Mouse (Mus musculus) liver, embryonic 16.5 days (tissue): Measurements from ENCODE around the gene Kpna4. TPM values are rescaled to one million over a fixed set of nuclear protein-coding genes. Genes with fewer than 3 reads are reported as not detected.
A peak's percentile ranks its signal among the peaks of the same experiment; 100 is the strongest.

Source experiments
- ATAC-seq: fragments of 200-750 bp; cut with Nextera tagmentation; 2 replicates; pipeline ENCODE4 v1.8.0; 2017; ENCODE audit warnings: low read depth, mild to moderate bottlenecking, moderate number of reproducible peaks, moderate library complexity
- H3K27ac ChIP-seq: fragments of 300-500 bp; sonication (generic); 2 replicates; pipeline ENCODE4 v1.5.1; 2014; ENCODE audit warnings: mild to moderate bottlenecking, low read length
- H3K27me3 ChIP-seq: fragments of 300-500 bp; sonication (generic); 2 replicates; pipeline ENCODE4 v1.6.1; 2014; ENCODE audit warnings: low read depth, low read length, mixed read lengths; ENCODE audit not compliant: control insufficient read depth, insufficient read depth
- H3K36me3 ChIP-seq: fragments of 300-500 bp; sonication (generic); 2 replicates; pipeline ENCODE4 v1.6.1; 2014; ENCODE audit warnings: mild to moderate bottlenecking; ENCODE audit not compliant: control insufficient read depth, insufficient read depth
- H3K4me1 ChIP-seq: fragments of 300-500 bp; sonication (generic); 2 replicates; pipeline ENCODE4 v1.6.1; 2014; ENCODE audit warnings: low read depth, low read length, mixed read lengths; ENCODE audit not compliant: control insufficient read depth
- H3K4me2 ChIP-seq: fragments of 300-500 bp; sonication (generic); 2 replicates; pipeline ENCODE4 v1.6.1; 2014; ENCODE audit warnings: low read depth, low read length, mixed read lengths
- H3K4me3 ChIP-seq: fragments of 300-500 bp; sonication (generic); 2 replicates; pipeline ENCODE4 v1.5.1; 2014; ENCODE audit warnings: low read depth, mild to moderate bottlenecking, low read length
- H3K9ac ChIP-seq: fragments of 300-500 bp; sonication (generic); 2 replicates; pipeline ENCODE4 v1.6.1; 2014; ENCODE audit warnings: low read depth, low read length
- H3K9me3 ChIP-seq: fragments of 300-500 bp; sonication (generic); replicated peaks from 2 replicates; pipeline ENCODE4 v1.6.1; 2016; ENCODE audit warnings: low read length; ENCODE audit not compliant: control insufficient read depth
- WGBS: fragments of 180-500 bp; shearing (Covaris S2); extraction: QIAGEN DNeasy Blood & Tissue Kit; methylation state at CpG from one replicate; pipeline ENCODE4 v1.1.7; 2014; ENCODE audit not compliant: insufficient replicate concordance; 5-methylcytosine and 5-hydroxymethylcytosine counted together
- polyA plus RNA-seq: library from polyadenylated mRNA; unstranded; fragments of >200 nt; fragmentation: Nextera tagmentation; extraction: Ambion mirVana; gene quantifications from 2 replicates; pipeline ENCODE4 v1.2.1, GENCODE M21; 2015

Kpna4 gene
- polyA plus RNA-seq: 8.5 and 8.6 TPM in 2 replicates

DNA sequence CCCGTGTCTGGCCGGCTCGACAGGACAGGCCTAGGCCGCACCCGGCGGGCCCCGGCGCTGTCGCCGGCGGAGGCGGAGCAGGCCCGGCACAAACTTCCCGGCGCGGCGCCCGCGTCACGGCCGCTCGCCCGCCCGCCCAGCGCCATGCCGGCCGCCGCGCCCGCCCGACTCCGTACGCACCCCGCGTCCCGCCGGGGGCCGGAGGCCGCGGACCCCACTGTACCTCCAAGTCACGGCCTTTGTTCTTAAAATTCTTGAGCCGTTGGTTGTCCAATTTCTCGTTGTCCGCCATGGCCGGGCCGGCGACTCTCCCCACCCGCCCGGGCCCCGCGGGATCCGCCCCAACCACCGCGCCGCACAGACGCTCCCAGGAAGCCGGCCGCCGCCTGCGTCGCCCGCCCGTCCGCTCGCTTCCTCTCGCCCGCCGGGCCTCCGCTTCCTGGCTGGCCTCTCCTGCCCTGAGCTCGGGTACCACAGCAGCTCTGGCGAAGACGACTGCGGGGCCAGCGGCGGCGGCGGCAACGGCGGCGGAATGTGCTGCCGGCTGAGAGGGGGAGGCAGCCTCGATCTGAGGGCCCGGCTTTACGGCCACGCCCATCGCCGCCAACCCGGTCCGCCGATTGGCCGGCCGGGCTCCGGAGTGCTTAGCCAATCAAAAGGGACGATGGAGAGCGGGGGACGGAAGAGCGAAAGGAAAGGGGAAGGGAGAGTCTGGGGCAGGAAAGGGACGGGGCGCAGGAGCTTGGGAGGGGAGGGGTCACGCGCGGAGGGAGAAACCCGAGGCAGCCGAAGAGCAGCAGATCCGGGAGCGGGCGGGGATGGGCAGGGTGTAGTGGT lies at the start of gene Kpna4:
TSS of gene Kpna4 (minus strand) at position 605 of the 837 bp plus-strand sequence.
- Histone ChIP-seq H3K9me3 (no peaks in the 10 kb centered on the region), H3K4me3 (peak within 1 kb of the TSS; percentile 98), H3K36me3 (no peaks in the 10 kb centered on the region), H3K4me2 (peak within 1 kb of the TSS; percentile 88), H3K9ac (peak within 1 kb of the TSS; percentile 96), H3K4me1 (peaks cover 3% of the 10 kb centered on the region), H3K27me3 (no peaks in the 10 kb centered on the region), H3K27ac (peak within 1 kb of the TSS; percentile 93)
- peak; percentile 92 for ATAC-seq
- under 1% methylated on average over 95 of the region's 107 CpGs for WGBS

GRCm38 (mm10) chr3:69175229-69175628 lies 48.3 kb upstream of the Kpna4 start:
- no peaks in the 10 kb centered on the region for H3K36me3 ChIP-seq
- no peak overlapping the region for H3K4me2 ChIP-seq
- no peaks in the 10 kb centered on the region for H3K27me3 ChIP-seq
- H3K9me3 ChIP-seq: no peaks in the 10 kb centered on the region
- H3K27ac ChIP-seq: no peak overlapping the region
- no peak overlapping the region for H3K4me3 ChIP-seq
- H3K4me1 ChIP-seq: no peaks in the 10 kb centered on the region
- no peak for ATAC-seq
- WGBS: 25% methylated on average over 1 of the region's 1 CpGs
- no peak overlapping the region for H3K9ac ChIP-seq

- no peaks in the 10 kb centered on the region for H3K9me3 ChIP-seq
- H3K9ac ChIP-seq: no peak overlapping the region
- no peaks in the 10 kb centered on the region for H3K27me3 ChIP-seq
- no peak overlapping the region for H3K4me2 ChIP-seq
- no peak for ATAC-seq
- H3K27ac ChIP-seq: no peak overlapping the region
- H3K4me1 ChIP-seq: no peaks in the 10 kb centered on the region
- H3K4me3 ChIP-seq: no peak overlapping the region
- WGBS: 29% methylated on average over 4 of the region's 4 CpGs
- no peaks in the 10 kb centered on the region for H3K36me3 ChIP-seq
These were observed 44.2 kb upstream of the Kpna4 start for GRCm38 (mm10) chr3:69171123-69171522.

DNA sequence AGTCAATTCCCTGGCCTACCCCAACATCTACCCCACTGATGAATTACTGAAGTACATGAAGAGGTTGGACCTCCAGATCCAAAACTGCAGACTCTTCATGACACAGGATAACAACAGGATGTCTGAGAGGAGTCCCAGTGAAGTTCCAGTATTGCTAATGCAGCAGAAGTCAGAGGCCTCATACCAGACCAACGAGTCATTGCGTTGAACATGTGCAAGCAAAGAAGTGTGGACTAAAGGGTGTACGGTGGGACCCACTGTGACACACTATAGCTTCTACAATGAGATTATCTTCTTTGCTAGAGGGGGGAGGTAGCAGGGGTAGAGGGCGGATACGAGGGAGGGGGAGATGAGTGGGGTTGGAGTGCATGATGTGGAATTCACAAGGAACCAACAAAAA lies 42.9 kb upstream of the Kpna4 start:
- Histone ChIP-seq H3K36me3 (no peaks in the 10 kb centered on the region), H3K9me3 (no peaks in the 10 kb centered on the region), H3K4me2 (no peak overlapping the region), H3K4me3 (no peak overlapping the region), H3K27me3 (no peaks in the 10 kb centered on the region), H3K4me1 (no peaks in the 10 kb centered on the region), H3K9ac (no peak overlapping the region), H3K27ac (no peak overlapping the region)
- no peak for ATAC-seq
- WGBS: 66% methylated on average over 5 of the region's 5 CpGs

DNA sequence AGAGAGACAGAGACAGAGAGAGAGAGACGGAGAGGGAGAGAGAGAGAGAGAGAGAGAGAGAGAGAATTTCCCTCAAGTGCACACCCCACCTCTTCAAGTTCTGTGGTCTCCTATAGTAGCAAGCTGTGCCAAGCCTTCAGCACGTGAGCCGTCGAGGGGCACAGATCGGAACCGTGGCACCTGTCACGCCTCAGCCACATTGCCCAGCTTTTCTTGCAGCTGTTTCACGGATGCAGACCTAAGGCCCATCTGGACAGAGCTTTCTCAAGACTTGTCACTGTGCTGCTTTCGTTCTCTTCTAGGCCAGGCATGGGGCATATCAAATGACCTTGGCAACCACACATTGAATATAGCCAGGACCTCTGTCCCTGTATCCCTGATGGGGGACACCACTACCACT lies 41.8 kb upstream of the Kpna4 start:
- Histone ChIP-seq H3K9me3 (no peaks in the 10 kb centered on the region), H3K27ac (no peak overlapping the region)
- WGBS: 73% methylated on average over 9 of the region's 9 CpGs

DNA sequence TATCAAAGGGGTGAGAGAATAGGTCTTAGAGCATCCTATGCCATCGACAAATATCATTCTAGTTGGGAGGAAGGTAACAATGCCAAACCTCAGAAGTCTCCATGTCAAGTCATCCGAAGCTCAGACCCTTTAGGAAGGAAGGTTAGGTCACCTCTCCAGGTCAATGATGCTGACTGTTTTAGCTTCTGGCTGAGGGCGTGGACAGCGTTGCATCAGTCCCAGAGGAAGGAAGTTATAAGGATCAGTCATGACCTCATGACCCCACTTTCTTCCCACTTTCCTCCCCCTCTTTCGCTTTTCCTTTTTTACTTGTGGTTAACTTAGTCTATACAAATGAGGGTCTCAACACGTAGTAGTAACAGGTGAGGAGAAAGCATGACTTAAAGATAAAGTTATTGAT lies 36.1 kb upstream of the Kpna4 start:
- H3K4me3 ChIP-seq: no peak overlapping the region
- no peaks in the 10 kb centered on the region for H3K27me3 ChIP-seq
- H3K4me2 ChIP-seq: no peak overlapping the region
- ATAC-seq: no peak
- H3K4me1 ChIP-seq: no peaks in the 10 kb centered on the region
- no peak overlapping the region for H3K27ac ChIP-seq
- no peaks in the 10 kb centered on the region for H3K36me3 ChIP-seq
- no peak overlapping the region for H3K9ac ChIP-seq
- H3K9me3 ChIP-seq: no peaks in the 10 kb centered on the region
- 31% methylated on average over 6 of the region's 6 CpGs for WGBS

More for the DNA sequence above, 41.8 kb upstream of the Kpna4 start:
- no peak overlapping the region for H3K9ac ChIP-seq
- no peaks in the 10 kb centered on the region for H3K36me3 ChIP-seq
- no peak overlapping the region for H3K4me3 ChIP-seq
- H3K4me1 ChIP-seq: no peaks in the 10 kb centered on the region
- no peak overlapping the region for H3K4me2 ChIP-seq
- no peaks in the 10 kb centered on the region for H3K27me3 ChIP-seq
- ATAC-seq: no peak

DNA sequence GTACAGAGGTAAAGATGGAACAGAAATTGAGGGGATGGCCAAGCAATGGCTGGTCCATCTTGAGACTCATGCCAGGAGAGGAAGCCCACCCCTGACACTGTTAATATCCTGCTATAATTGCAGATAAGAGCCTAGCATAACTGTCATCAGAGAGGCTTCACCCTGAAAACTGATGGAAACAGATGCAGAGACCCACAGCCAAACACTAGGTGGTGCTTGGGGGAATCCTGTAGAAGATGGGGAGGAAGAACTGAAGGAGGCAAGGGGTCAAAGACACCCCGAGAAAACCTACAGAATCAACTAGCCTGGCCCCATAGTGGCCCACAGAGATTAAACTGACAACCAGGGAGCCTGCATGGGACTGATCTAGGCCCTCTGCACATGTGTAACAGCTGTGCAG lies 33.5 kb upstream of the Kpna4 start:
- Histone ChIP-seq H3K27me3 (no peaks in the 10 kb centered on the region), H3K4me3 (no peak overlapping the region), H3K4me2 (no peak overlapping the region), H3K27ac (no peak overlapping the region), H3K9ac (no peak overlapping the region), H3K9me3 (no peaks in the 10 kb centered on the region), H3K36me3 (no peaks in the 10 kb centered on the region), H3K4me1 (no peaks in the 10 kb centered on the region)
- ATAC-seq: no peak
- WGBS: 28% methylated on average over 1 of the region's 1 CpGs

DNA sequence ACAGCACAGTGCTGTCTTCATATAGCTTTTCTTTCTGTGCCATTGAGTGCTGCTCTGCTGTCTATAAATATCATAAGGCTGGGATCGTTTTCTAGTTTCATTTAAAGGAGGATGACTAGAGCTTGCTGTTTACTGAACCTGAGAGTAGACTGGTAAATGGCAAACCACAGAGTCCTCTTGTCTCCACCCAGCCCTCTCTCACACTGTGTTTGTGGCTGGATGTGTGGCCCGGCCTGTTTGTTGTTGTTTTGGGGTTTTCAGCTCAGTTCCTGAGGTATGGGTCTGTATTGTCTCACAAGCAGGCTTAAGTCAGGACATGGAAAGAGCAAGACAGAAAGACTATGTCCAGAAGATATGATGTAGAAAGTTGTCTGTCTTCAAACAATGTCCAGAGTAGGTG lies 32.6 kb upstream of the Kpna4 start:
- Histone ChIP-seq H3K9ac (no peak overlapping the region), H3K27ac (no peak overlapping the region), H3K4me1 (no peaks in the 10 kb centered on the region), H3K4me3 (no peak overlapping the region), H3K27me3 (no peaks in the 10 kb centered on the region), H3K4me2 (no peak overlapping the region), H3K36me3 (no peaks in the 10 kb centered on the region), H3K9me3 (no peaks in the 10 kb centered on the region)
- WGBS: 27% methylated on average over 2 of the region's 2 CpGs
- no peak for ATAC-seq

GRCm38 (mm10) chr3:69157886-69158285 lies 31.0 kb upstream of the Kpna4 start:
- H3K36me3 ChIP-seq: no peaks in the 10 kb centered on the region
- no peak for ATAC-seq
- WGBS: 50% methylated on average over 5 of the region's 5 CpGs
- no peaks in the 10 kb centered on the region for H3K27me3 ChIP-seq
- H3K4me3 ChIP-seq: no peak overlapping the region
- no peak overlapping the region for H3K27ac ChIP-seq
- H3K9me3 ChIP-seq: no peaks in the 10 kb centered on the region
- H3K9ac ChIP-seq: no peak overlapping the region
- H3K4me2 ChIP-seq: no peak overlapping the region
- no peaks in the 10 kb centered on the region for H3K4me1 ChIP-seq
